Mouse (Mus musculus): ENCODE measurements at regions not wholly inside any gene's neighbourhood (a gene's known extent, or its start where the extent isn't known, plus 50 kb on each side); places are given as distances from the start of the nearest gene placed in this dataset.

GRCm38 (mm10) chr1:121802476-121802875, 234.7 kb upstream of the Ddx18 start:
- TF ChIP-seq POLR2A (IDR thresholded peaks at IDR 0.05; ENCODE audit: borderline replicate concordance, extremely low read depth, insufficient read depth, insufficient read length, poor library complexity, severe bottlenecking) (no peak), CTCF (IDR thresholded peaks at IDR 0.05; ENCODE audit: borderline replicate concordance, extremely low read depth, insufficient read depth, insufficient read length) (no peak)
